Mouse (Mus musculus): ENCODE data around the gene Mrps5.

GRCm38 (mm10) chr2:127632601-127633000 lies 45.6 kb downstream of the Mrps5 start:
- TF ChIP-seq TAL1 (IDR thresholded peaks at IDR 0.05; ENCODE audit: low read length) (no peak), GATA1 (IDR thresholded peaks at IDR 0.05; ENCODE audit: low read length) (no peak)
